Mouse (Mus musculus) brown adipose tissue, adult 24 weeks (tissue): ENCODE results near the gene Ube4b. TPM values are rescaled to one million over a fixed set of nuclear protein-coding genes. Genes with fewer than 3 reads are reported as not detected.

Source experiments
- H3K27ac ChIP-seq: fragments of 200-500 bp; replicated peaks from 2 replicates; pipeline ENCODE4 v1.5.1; 2012; ENCODE audit warnings: low read depth, mild to moderate bottlenecking, low read length
- H3K4me1 ChIP-seq: fragments of 200-500 bp; 2 replicates; pipeline ENCODE4 v1.6.1; 2012; ENCODE audit warnings: low read length, mixed read lengths; ENCODE audit not compliant: control insufficient read depth, insufficient read depth, insufficient read length
- H3K4me3 ChIP-seq: fragments of 200-500 bp; 2 replicates; pipeline ENCODE4 v1.5.1; 2012; ENCODE audit warnings: low read depth, mild to moderate bottlenecking, low read length, moderate library complexity; ENCODE audit not compliant: insufficient read depth
- polyA plus RNA-seq: library from polyadenylated mRNA; stranded (reverse); fragments of >200 nt; gene quantifications from 2 replicates; pipeline ENCODE4 v1.2.4, GENCODE M21; 2012; ENCODE audit not compliant: missing spikeins, insufficient read depth, insufficient read length

The Ube4b gene
- polyA plus RNA-seq, 1 experiment = 29.3 TPM

GRCm38 (mm10) chr4:149414259-149414658 is 12.3 kb downstream of the Ube4b start:
- H3K4me3 ChIP-seq = no peak overlapping the region
- H3K4me1 ChIP-seq = peaks cover 32% of the 10 kb centered on the region
- no peak overlapping the region for H3K27ac ChIP-seq

GRCm38 (mm10) chr4:149409759-149410158 is 16.8 kb downstream of the Ube4b start:
- H3K27ac ChIP-seq = no peak overlapping the region
- H3K4me3 ChIP-seq = no peak overlapping the region
- H3K4me1 ChIP-seq = no peaks in the 10 kb centered on the region; the same call in 1 of the 2 replicates

- Histone ChIP-seq H3K4me1 (peaks cover 5% of the 10 kb centered on the region), H3K4me3 (no peak overlapping the region), H3K27ac (no peak overlapping the region)
Measured at GRCm38 (mm10) chr4:149408331-149408730, 18.2 kb downstream of the Ube4b start.

- Histone ChIP-seq H3K27ac (no peak overlapping the region), H3K4me3 (no peak overlapping the region), H3K4me1 (peaks cover 7% of the 10 kb centered on the region)
Measured at GRCm38 (mm10) chr4:149407461-149407860, 19.1 kb downstream of the Ube4b start.

- Histone ChIP-seq H3K4me3 (no peak overlapping the region), H3K4me1 (peaks cover 14% of the 10 kb centered on the region), H3K27ac (no peak overlapping the region)
Measured at GRCm38 (mm10) chr4:149405713-149406443, 20.7 kb downstream of the Ube4b start.

GRCm38 (mm10) chr4:149404640-149405465 is 21.7 kb downstream of the Ube4b start:
- Histone ChIP-seq H3K4me1 (peaks cover 16% of the 10 kb centered on the region), H3K4me3 (no peak overlapping the region)

GRCm38 (mm10) chr4:149403037-149403436 is 23.5 kb downstream of the Ube4b start:
- H3K4me3 ChIP-seq = no peak overlapping the region
- H3K4me1 ChIP-seq = peaks cover 16% of the 10 kb centered on the region
- no peak overlapping the region for H3K27ac ChIP-seq

More at GRCm38 (mm10) chr4:149404640-149405465, 21.7 kb downstream of the Ube4b start:
- H3K27ac ChIP-seq = no peak overlapping the region

GRCm38 (mm10) chr4:149401591-149401982 is 25.0 kb downstream of the Ube4b start:
- H3K4me1 ChIP-seq = peaks cover 16% of the 10 kb centered on the region
- H3K4me3 ChIP-seq = no peak overlapping the region
- no peak overlapping the region; the same call in 1 of the 2 replicates for H3K27ac ChIP-seq

GRCm38 (mm10) chr4:149400878-149401590 is 25.5 kb downstream of the Ube4b start:
- H3K4me1 ChIP-seq = peaks cover 16% of the 10 kb centered on the region
- no peak overlapping the region; the same call in 1 of the 2 replicates for H3K27ac ChIP-seq
- H3K4me3 ChIP-seq = no peak overlapping the region

- Histone ChIP-seq H3K27ac (no peak overlapping the region), H3K4me3 (no peak overlapping the region), H3K4me1 (peaks cover 16% of the 10 kb centered on the region)
Measured at GRCm38 (mm10) chr4:149399331-149399910, 27.1 kb downstream of the Ube4b start.

- H3K4me1 ChIP-seq = peaks cover 11% of the 10 kb centered on the region
- no peak overlapping the region for H3K27ac ChIP-seq
- no peak overlapping the region for H3K4me3 ChIP-seq
Measured at GRCm38 (mm10) chr4:149398181-149398735, 28.3 kb downstream of the Ube4b start.

GRCm38 (mm10) chr4:149396433-149397306 is 29.9 kb downstream of the Ube4b start:
- H3K4me1 ChIP-seq = peaks cover 13% of the 10 kb centered on the region; the same call in 1 of the 2 replicates
- no peak overlapping the region for H3K27ac ChIP-seq
- no peak overlapping the region for H3K4me3 ChIP-seq

GRCm38 (mm10) chr4:149395581-149395980 is 31.0 kb downstream of the Ube4b start:
- H3K27ac ChIP-seq = no peak overlapping the region
- peaks cover 4% of the 10 kb centered on the region; the same call in 1 of the 2 replicates for H3K4me1 ChIP-seq

GRCm38 (mm10) chr4:149394292-149394691 is 32.3 kb downstream of the Ube4b start:
- Histone ChIP-seq H3K4me3 (no peak overlapping the region), H3K27ac (no peak overlapping the region), H3K4me1 (peaks cover 4% of the 10 kb centered on the region; the same call in 1 of the 2 replicates)

More at GRCm38 (mm10) chr4:149395581-149395980, 31.0 kb downstream of the Ube4b start:
- H3K4me3 ChIP-seq = no peak overlapping the region
